Mouse (Mus musculus): ENCODE measurements around the gene Rasl11a. TPM values are rescaled to one million over a fixed set of nuclear protein-coding genes. Genes with fewer than 3 reads are reported as not detected.

Rasl11a gene
- 10 to 100 TPM; 15.1 to 16.7 TPM for total RNA-seq (2021)

- peak; percentile 80 to 83 for DNase-seq
Measured at GRCm38 (mm10) chr5:146844945-146845365, at the start of gene Rasl11a. Gene Rasl11a, plus strand, starts transcription at chr5:146845071.

GRCm38 (mm10) chr5:146795728-146796127 lies 49.1 kb upstream of the Rasl11a start:
- DNase-seq = no peak

- DNase-seq = no peak
Measured at GRCm38 (mm10) chr5:146798031-146798430, 46.8 kb upstream of the Rasl11a start.

GRCm38 (mm10) chr5:146806004-146806430 lies 38.9 kb upstream of the Rasl11a start:
- no peak for DNase-seq

GRCm38 (mm10) chr5:146809951-146810350 lies 34.9 kb upstream of the Rasl11a start:
- DNase-seq = no peak

GRCm38 (mm10) chr5:146812866-146813265 lies 32.0 kb upstream of the Rasl11a start:
- no peak for DNase-seq

GRCm38 (mm10) chr5:146813421-146813820 lies 31.4 kb upstream of the Rasl11a start:
- no peak for DNase-seq

GRCm38 (mm10) chr5:146815394-146815793 lies 29.5 kb upstream of the Rasl11a start:
- no peak for DNase-seq

GRCm38 (mm10) chr5:146817583-146817982 lies 27.3 kb upstream of the Rasl11a start:
- no peak for DNase-seq

- no peak for DNase-seq
Measured at GRCm38 (mm10) chr5:146818906-146819623, 25.8 kb upstream of the Rasl11a start.

GRCm38 (mm10) chr5:146823005-146823404 lies 21.9 kb upstream of the Rasl11a start:
- DNase-seq = no peak

GRCm38 (mm10) chr5:146829528-146829927 lies 15.3 kb upstream of the Rasl11a start:
- no peak for DNase-seq

- DNase-seq = no peak
Measured at GRCm38 (mm10) chr5:146832435-146832768, 12.5 kb upstream of the Rasl11a start.

- DNase-seq = peak; percentile 95
Measured at GRCm38 (mm10) chr5:146832769-146833448, 12.0 kb upstream of the Rasl11a start, which contains the start of gene Rpl21. Gene Rpl21, plus strand, starts transcription at chr5:146832890.

GRCm38 (mm10) chr5:146833673-146834201 lies 11.1 kb upstream of the Rasl11a start:
- DNase-seq = no peak

GRCm38 (mm10) chr5:146834959-146835358 lies 9.9 kb upstream of the Rasl11a start:
- no peak for DNase-seq

- DNase-seq = no peak
Measured at GRCm38 (mm10) chr5:146837967-146838720, 6.7 kb upstream of the Rasl11a start.

- DNase-seq = no peak
Measured at GRCm38 (mm10) chr5:146838836-146839648, 5.8 kb upstream of the Rasl11a start.

GRCm38 (mm10) chr5:146839760-146840159 lies 5.1 kb upstream of the Rasl11a start:
- DNase-seq = no peak

- DNase-seq = no peak
Measured at GRCm38 (mm10) chr5:146840422-146840821, 4.4 kb upstream of the Rasl11a start.

GRCm38 (mm10) chr5:146841301-146841700 lies 3.6 kb upstream of the Rasl11a start:
- no peak for DNase-seq

- DNase-seq = no peak
Measured at GRCm38 (mm10) chr5:146841996-146842395, 2.9 kb upstream of the Rasl11a start.
